Mouse (Mus musculus) ovary, postnatal 10 days (tissue): Measurements from ENCODE around the gene Fat3.

Experiments used
- DNase-seq: peaks from one replicate; pipeline ENCODE4 v3.0.0; 2022; ENCODE audit warnings: low spot score

The Fat3 gene

GRCm38 (mm10) chr9:16310855-16311848, 189.9 kb downstream of the Fat3 start:
- no peak for DNase-seq

GRCm38 (mm10) chr9:16310305-16310704, 190.8 kb downstream of the Fat3 start:
- no peak for DNase-seq

- DNase-seq: no peak
Measured at GRCm38 (mm10) chr9:16307789-16308188, 193.3 kb downstream of the Fat3 start.

GRCm38 (mm10) chr9:16306222-16306621, 194.9 kb downstream of the Fat3 start:
- DNase-seq: no peak

GRCm38 (mm10) chr9:16305396-16306086, 195.5 kb downstream of the Fat3 start:
- no peak for DNase-seq

GRCm38 (mm10) chr9:16304949-16305348, 196.1 kb downstream of the Fat3 start:
- DNase-seq: no peak

- DNase-seq: no peak
Measured at GRCm38 (mm10) chr9:16302484-16302883, 198.6 kb downstream of the Fat3 start.

- DNase-seq: no peak
Measured at GRCm38 (mm10) chr9:16297935-16298334, 203.2 kb downstream of the Fat3 start.

- no peak for DNase-seq
Measured at GRCm38 (mm10) chr9:16293928-16294806, 206.9 kb downstream of the Fat3 start.

GRCm38 (mm10) chr9:16292492-16292891, 208.6 kb downstream of the Fat3 start:
- no peak for DNase-seq

GRCm38 (mm10) chr9:16290911-16291310, 210.2 kb downstream of the Fat3 start:
- no peak for DNase-seq

- no peak for DNase-seq
Measured at GRCm38 (mm10) chr9:16283033-16283432, 218.1 kb downstream of the Fat3 start.

- no peak for DNase-seq
Measured at GRCm38 (mm10) chr9:16282291-16282804, 218.7 kb downstream of the Fat3 start.

GRCm38 (mm10) chr9:16275589-16275988, 225.5 kb downstream of the Fat3 start:
- no peak for DNase-seq

- no peak for DNase-seq
Measured at GRCm38 (mm10) chr9:16274130-16274529, 227.0 kb downstream of the Fat3 start.

GRCm38 (mm10) chr9:16272810-16273209, 228.3 kb downstream of the Fat3 start:
- DNase-seq: no peak

- DNase-seq: no peak
Measured at GRCm38 (mm10) chr9:16270768-16271114, 230.3 kb downstream of the Fat3 start.

- no peak for DNase-seq
Measured at GRCm38 (mm10) chr9:16270056-16270767, 230.9 kb downstream of the Fat3 start.

GRCm38 (mm10) chr9:16265519-16265918, 235.6 kb downstream of the Fat3 start:
- no peak for DNase-seq

- no peak for DNase-seq
Measured at GRCm38 (mm10) chr9:16257241-16257840, 243.7 kb downstream of the Fat3 start.
